Mouse (Mus musculus) kidney, adult 2 months (tissue): ENCODE measurements at regions not wholly inside any gene's neighbourhood (a gene's known extent, or its start where the extent isn't known, plus 50 kb on each side); places are given as distances from the start of the nearest gene placed in this dataset.

ENCODE experiments used
- DNase-seq: peaks from one replicate; pipeline ENCODE4 v3.0.0; 2021
- H3K27ac ChIP-seq: fragments of 200-500 bp; 2 replicates; pipeline ENCODE4 v1.5.1; 2012; ENCODE audit warnings: low read depth, low read length, control low read depth, inconsistent platforms; ENCODE audit not compliant: insufficient read depth
- H3K27me3 ChIP-seq: fragments of 200-500 bp; replicated peaks from 2 replicates; pipeline ENCODE4 v1.6.1; 2012; ENCODE audit warnings: mild to moderate bottlenecking, moderate library complexity, low read length, inconsistent platforms; ENCODE audit not compliant: control insufficient read depth, insufficient read depth
- H3K36me3 ChIP-seq: fragments of 200-500 bp; 2 replicates; pipeline ENCODE4 v1.6.1; 2012; ENCODE audit warnings: mild to moderate bottlenecking, moderate library complexity, low read length, inconsistent platforms; ENCODE audit not compliant: control insufficient read depth, insufficient read depth
- H3K4me1 ChIP-seq: fragments of 200-500 bp; 2 replicates; pipeline ENCODE4 v1.6.1; 2011; ENCODE audit warnings: low read length; ENCODE audit not compliant: control insufficient read depth, insufficient read depth
- H3K4me3 ChIP-seq: fragments of 200-500 bp; 2 replicates; pipeline ENCODE4 v1.5.1; 2011; ENCODE audit warnings: mild to moderate bottlenecking, low read depth, low read length, control low read depth; ENCODE audit not compliant: insufficient read depth
- CTCF ChIP-seq: fragments of 200-500 bp; conservative IDR thresholded peaks from 2 replicates; pipeline ENCODE4 v1.5.1; 2011; ENCODE audit warnings: low read depth, mild to moderate bottlenecking, control low read depth, low read length, moderate library complexity, mixed read lengths; ENCODE audit not compliant: insufficient read depth, insufficient read length
- POLR2A ChIP-seq: fragments of 200-500 bp; IDR thresholded peaks from one replicate; pipeline ENCODE4 v1.6.1; 2011; ENCODE audit warnings: low read depth, low read length, control low read depth
- WGBS: fragments of 180-500 bp; shearing (Covaris S2); methylation state at CpG from one replicate; pipeline ENCODE4 v1.1.7; 2018; 5-methylcytosine and 5-hydroxymethylcytosine counted together

DNA sequence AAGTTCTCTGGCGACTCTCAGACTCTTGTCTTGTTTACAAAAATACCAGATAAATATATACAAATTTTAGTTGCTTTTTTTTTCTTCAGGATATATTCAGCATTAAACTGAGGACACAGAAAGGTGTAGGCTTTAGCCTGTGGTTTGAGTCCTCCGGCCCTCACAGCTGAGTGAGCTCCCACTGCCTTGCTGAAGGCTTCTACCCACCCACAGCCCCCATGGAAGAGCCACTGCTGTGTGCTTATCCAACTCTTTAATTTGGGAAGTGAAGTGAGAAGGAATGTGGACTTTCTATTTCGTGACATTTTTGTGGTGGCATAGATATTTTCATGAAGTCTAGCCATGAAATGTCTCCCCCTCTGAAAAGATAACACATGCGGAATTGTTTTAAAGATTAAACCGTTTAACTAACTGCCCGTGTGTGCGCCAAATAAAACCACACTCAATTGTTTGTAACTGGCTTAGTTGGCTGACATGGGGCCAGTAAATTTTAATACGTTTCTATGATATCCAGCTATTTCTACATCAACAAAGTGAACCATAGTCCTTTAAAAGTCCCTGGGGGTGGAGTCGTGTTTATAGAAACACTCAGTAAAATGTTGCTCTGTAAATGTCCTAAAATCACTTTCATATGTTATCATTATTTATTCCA lies 174.1 kb downstream of the Slc38a4 start:
- Histone ChIP-seq H3K4me3 (no peak overlapping the region), H3K4me1 (no peaks in the 10 kb centered on the region), H3K27ac (no peak overlapping the region), H3K27me3 (no peaks in the 10 kb centered on the region), H3K36me3 (no peaks in the 10 kb centered on the region)
- DNase-seq = no peak
- WGBS = 51% methylated on average over 9 of the region's 9 CpGs
- TF ChIP-seq CTCF (no peak), POLR2A (no peak)

DNA sequence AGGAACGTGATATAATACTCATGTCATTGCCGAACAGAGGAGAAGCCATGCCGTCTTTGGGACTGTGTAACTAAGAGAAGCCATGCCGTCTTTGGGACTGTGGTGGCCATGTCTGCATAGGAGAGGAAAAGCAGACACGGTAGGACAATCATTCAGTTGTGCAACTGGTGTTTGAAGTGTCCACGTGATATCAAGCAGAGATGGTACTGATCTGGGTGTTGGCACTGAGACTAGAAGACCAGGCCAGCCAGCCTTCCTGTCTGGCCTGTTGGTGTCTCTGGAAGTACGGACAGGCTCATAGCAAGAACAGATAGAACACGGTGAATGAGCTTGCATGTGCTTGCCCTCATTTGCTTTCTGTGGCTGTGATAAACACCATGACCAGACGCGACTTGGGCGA lies 175.7 kb downstream of the Slc38a4 start:
- no peaks in the 10 kb centered on the region for H3K27me3 ChIP-seq
- H3K27ac ChIP-seq = no peak overlapping the region
- TF ChIP-seq CTCF (no peak), POLR2A (no peak)
- no peak overlapping the region for H3K4me3 ChIP-seq
- DNase-seq = no peak
- WGBS = 95% methylated on average over 11 of the region's 11 CpGs
- H3K36me3 ChIP-seq = no peaks in the 10 kb centered on the region
- no peaks in the 10 kb centered on the region for H3K4me1 ChIP-seq

DNA sequence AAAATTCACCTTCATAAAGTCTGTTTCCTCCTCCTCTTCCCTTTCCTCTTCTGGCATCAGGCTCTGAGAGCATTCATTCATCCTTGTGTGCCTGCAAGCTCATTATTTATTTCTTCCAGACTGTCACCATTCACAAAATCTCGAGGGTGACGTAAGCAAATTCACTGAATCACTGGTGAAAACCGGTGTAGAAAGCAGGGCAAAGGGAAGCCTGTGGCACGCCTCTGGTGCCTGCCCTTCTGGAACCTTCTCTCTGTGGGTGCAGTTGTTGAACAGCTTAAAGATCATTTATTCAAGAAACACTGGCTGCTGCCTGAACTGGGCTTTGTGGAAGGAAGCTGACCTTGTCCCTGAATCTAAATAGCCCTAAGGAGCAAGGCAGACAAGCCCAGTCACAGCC lies 177.0 kb downstream of the Slc38a4 start:
- 30% methylated on average over 4 of the region's 4 CpGs for WGBS
- TF ChIP-seq POLR2A = no peak
- TF ChIP-seq CTCF = no peak
- no peak for DNase-seq
- Histone ChIP-seq H3K27me3 (no peaks in the 10 kb centered on the region), H3K4me1 (no peaks in the 10 kb centered on the region), H3K4me3 (no peak overlapping the region), H3K36me3 (no peaks in the 10 kb centered on the region), H3K27ac (no peak overlapping the region)

DNA sequence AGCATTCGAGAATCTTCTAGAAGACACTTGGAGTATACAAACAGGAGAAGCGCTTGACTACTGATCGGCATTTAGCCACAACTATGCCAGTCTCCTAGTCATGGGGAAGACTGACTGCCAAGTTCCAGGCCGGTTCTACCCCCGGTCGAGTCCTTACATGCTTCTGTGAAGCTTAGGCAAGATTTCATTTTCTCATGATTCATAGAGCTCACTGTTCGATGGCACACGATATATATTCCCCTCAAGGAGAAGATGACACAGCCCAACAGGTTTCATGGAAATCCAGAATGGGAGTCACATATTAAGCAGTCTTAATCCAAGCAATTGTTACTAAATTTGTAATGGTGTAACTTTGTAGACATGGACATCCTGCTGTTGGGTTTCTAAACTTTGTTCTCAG lies 177.8 kb downstream of the Slc38a4 start:
- no peaks in the 10 kb centered on the region for H3K4me1 ChIP-seq
- 94% methylated on average over 8 of the region's 8 CpGs for WGBS
- no peaks in the 10 kb centered on the region for H3K27me3 ChIP-seq
- no peak for DNase-seq
- H3K27ac ChIP-seq = no peak overlapping the region
- H3K4me3 ChIP-seq = no peak overlapping the region
- H3K36me3 ChIP-seq = no peaks in the 10 kb centered on the region
- TF ChIP-seq CTCF = no peak
- no peak for TF ChIP-seq POLR2A

DNA sequence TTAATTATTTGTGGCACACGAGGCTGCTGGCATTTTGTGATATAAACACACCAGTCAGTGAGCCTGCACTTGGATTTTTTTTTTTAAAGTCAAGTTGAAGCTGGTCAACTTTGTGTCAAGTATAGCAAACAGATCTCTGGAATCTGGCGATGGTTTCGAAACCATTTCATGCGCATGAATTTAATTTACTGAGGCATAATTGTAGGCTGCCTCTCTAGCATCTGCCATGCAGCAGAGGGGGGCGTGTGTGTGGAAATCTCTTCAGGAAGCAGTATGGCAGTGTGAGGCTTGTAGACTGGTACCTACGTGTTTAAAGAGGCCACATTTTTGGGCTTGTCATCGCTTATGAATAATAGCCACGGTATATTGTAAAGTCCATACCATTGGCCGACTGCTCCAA lies 177.7 kb upstream of the Slc38a2 start:
- H3K4me1 ChIP-seq = no peaks in the 10 kb centered on the region
- 79% methylated on average over 9 of the region's 9 CpGs for WGBS
- H3K4me3 ChIP-seq = no peak overlapping the region
- H3K27ac ChIP-seq = no peak overlapping the region
- no peaks in the 10 kb centered on the region for H3K27me3 ChIP-seq
- no peaks in the 10 kb centered on the region for H3K36me3 ChIP-seq
- DNase-seq = no peak
- TF ChIP-seq CTCF (no peak), POLR2A (no peak)

DNA sequence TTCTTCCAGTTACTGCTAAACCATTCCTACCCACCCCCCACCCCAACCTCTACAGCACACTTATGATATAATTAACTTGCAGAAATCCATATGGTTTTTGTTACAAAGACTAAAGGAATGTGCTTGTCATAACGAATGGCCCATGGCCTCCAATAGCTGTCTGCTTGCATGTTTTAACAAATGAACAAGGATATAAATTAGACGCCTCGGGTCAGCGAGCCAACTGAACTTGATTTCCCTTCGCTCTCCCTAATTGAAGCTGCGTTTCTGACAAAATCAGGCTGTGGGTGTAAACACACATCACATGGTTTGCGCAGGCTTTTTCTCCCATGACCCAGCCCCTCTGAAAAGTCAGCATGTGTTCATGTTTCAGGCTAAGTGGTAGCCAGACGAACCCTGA lies 174.6 kb upstream of the Slc38a2 start:
- H3K27ac ChIP-seq = no peak overlapping the region
- H3K4me3 ChIP-seq = no peak overlapping the region
- no peaks in the 10 kb centered on the region for H3K27me3 ChIP-seq
- no peaks in the 10 kb centered on the region for H3K4me1 ChIP-seq
- 37% methylated on average over 8 of the region's 8 CpGs for WGBS
- peak; percentile 53 for DNase-seq
- no peak for TF ChIP-seq CTCF
- TF ChIP-seq POLR2A = no peak
- no peaks in the 10 kb centered on the region for H3K36me3 ChIP-seq

DNA sequence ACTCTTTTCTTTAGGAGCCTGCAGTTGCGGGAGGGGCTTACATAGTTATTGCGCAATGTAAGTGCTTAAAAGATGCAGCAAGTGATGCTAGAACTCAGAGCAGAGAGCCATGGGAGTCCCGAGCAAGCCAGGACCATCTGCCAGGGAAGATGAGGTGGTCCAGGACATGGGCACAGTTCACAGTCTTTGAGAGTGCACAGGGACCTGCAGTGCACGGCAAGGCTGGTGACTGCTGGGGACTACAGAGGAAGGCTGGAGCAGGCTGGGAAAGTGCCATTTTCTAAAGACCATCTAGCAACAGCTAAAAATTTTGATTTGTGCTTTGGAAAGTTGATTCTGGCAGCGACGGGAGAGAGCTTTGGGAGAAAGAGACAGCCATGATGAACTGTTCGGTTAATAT lies 174.0 kb upstream of the Slc38a2 start:
- peak overlapping the region; percentile 15 for H3K27ac ChIP-seq

More for the DNA sequence above, 174.0 kb upstream of the Slc38a2 start:
- H3K4me3 ChIP-seq = no peak overlapping the region
- H3K4me1 ChIP-seq = no peaks in the 10 kb centered on the region
- no peaks in the 10 kb centered on the region for H3K36me3 ChIP-seq
- TF ChIP-seq CTCF (no peak), POLR2A (no peak)
- no peaks in the 10 kb centered on the region for H3K27me3 ChIP-seq
- DNase-seq = no peak
- 75% methylated on average over 7 of the region's 7 CpGs for WGBS
